Comparison of ENCODE assay signal across 17 mouse cellular contexts in the genomic region with DNA sequence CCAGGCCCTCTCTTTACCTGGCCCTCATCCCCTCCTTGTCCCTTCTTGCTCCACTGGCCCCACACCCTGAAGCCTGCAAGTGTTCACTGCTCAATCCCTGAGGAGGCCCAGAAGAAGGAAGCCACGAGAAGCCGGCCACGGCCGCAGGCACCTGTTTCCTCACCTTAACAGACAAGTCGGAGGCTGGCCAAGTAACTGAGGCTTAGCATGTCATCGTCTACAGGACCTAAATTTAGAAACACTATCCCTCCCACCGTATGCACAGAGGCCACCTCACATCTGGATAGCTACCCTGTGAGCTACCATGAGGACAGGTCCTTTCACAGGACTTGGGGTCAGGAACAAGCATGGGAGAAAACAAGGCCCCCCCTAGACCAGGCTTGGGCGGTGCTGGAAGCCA. TPM values are rescaled to one million over a fixed set of nuclear protein-coding genes. Genes with fewer than 3 reads are reported as not detected.
A peak's percentile ranks its signal among the peaks of the same experiment; 100 is the strongest.
DNase-seq lines count a peak whose midpoint lies in the region; ATAC-seq and TF ChIP-seq lines count a peak whose summit lies in the region.
"Had no signal": no experiment of that assay in that cellular context is flagged by ENCODE, and none has a peak within 500 bp of the region (broad histone marks: within the 10 kb centered on the region; RNA-seq: fewer than 3 reads in every experiment).

No protein-coding gene starts in this region.

- H3K9me3 ChIP-seq in intestine, embryonic 14.5 days (ENCODE audit: control insufficient read depth, low read length) = no peaks in the 10 kb centered on the region
- H3K9me3 ChIP-seq in intestine, postnatal 0 days (ENCODE audit: control insufficient read depth) = no peaks in the 10 kb centered on the region
- no peaks in the 10 kb centered on the region for H3K9me3 ChIP-seq in megakaryocyte, embryonic 14.5 days
- no peaks in the 10 kb centered on the region for H3K9me3 ChIP-seq in neural tube, embryonic 15.5 days (replicated peaks)
- H3K9me3 ChIP-seq: midbrain, embryonic 13.5 days had no signal

- H3K9ac ChIP-seq in intestine, embryonic 14.5 days (ENCODE audit: low read length) = no peak overlapping the region
- no peak overlapping the region for H3K9ac ChIP-seq in intestine, postnatal 0 days (ENCODE audit: low read depth, low read length)
- H3K9ac ChIP-seq in neural tube, embryonic 15.5 days (replicated peaks) = no peak overlapping the region
- H3K9ac ChIP-seq: liver, embryonic 14.5 days; midbrain, embryonic 13.5 days had no signal

- H3K4me3 ChIP-seq in intestine, embryonic 14.5 days (ENCODE audit: low read depth, low read length) = no peak overlapping the region
- no peak overlapping the region for H3K4me3 ChIP-seq in intestine, postnatal 0 days (ENCODE audit: low read depth, low read length)
- peak overlapping the region; percentile 64 for H3K4me3 ChIP-seq in megakaryocyte, embryonic 14.5 days (replicated peaks)
- H3K4me3 ChIP-seq in neural tube, embryonic 15.5 days (replicated peaks) = no peak overlapping the region
- H3K4me3 ChIP-seq: heart, adult 2 months; midbrain, embryonic 13.5 days; myocyte had no signal

- 81% methylated on average over 8 of the region's 8 CpGs for WGBS in intestine, embryonic 14.5 days
- 79% methylated on average over 8 of the region's 8 CpGs for WGBS in intestine, postnatal 0 days
- 87% methylated on average over 8 of the region's 8 CpGs for WGBS in neural tube, embryonic 15.5 days

- H3K4me2 ChIP-seq in intestine, embryonic 14.5 days (ENCODE audit: low read length) = no peak overlapping the region
- no peak overlapping the region for H3K4me2 ChIP-seq in intestine, postnatal 0 days (replicated peaks; ENCODE audit: low read depth)
- H3K4me2 ChIP-seq in neural tube, embryonic 15.5 days = no peak overlapping the region
- H3K4me2 ChIP-seq: midbrain, embryonic 13.5 days had no signal

- TF ChIP-seq CTCF in intestine, postnatal 0 days (IDR thresholded peaks at IDR 0.05; ENCODE audit: low read depth) = no peak

- H3K36me3 ChIP-seq in intestine, embryonic 14.5 days (ENCODE audit: control insufficient read depth, insufficient read depth, low read length) = no peaks in the 10 kb centered on the region
- no peaks in the 10 kb centered on the region for H3K36me3 ChIP-seq in intestine, postnatal 0 days (ENCODE audit: control insufficient read depth, insufficient read depth)
- H3K36me3 ChIP-seq in megakaryocyte, embryonic 14.5 days (replicated peaks; ENCODE audit: low read length) = no peaks in the 10 kb centered on the region
- no peaks in the 10 kb centered on the region for H3K36me3 ChIP-seq in neural tube, embryonic 15.5 days
- H3K36me3 ChIP-seq: midbrain, embryonic 13.5 days had no signal

- no peak overlapping the region for H3K27ac ChIP-seq in intestine, embryonic 14.5 days (ENCODE audit: low read depth)
- H3K27ac ChIP-seq in intestine, postnatal 0 days (ENCODE audit: low read depth, low read length) = no peak overlapping the region
- H3K27ac ChIP-seq in neural tube, embryonic 15.5 days (replicated peaks) = no peak overlapping the region
- H3K27ac ChIP-seq: heart, adult 2 months; liver, embryonic 14.5 days; midbrain, embryonic 13.5 days had no signal

- DNase-seq in intestine, embryonic 14.5 days (ENCODE audit: low spot score) = peak; percentile 46
- no peak for DNase-seq in left cerebral cortex, postnatal 10 days (ENCODE audit: extremely low spot score in 1 of 2, low spot score in 2 of 2)
- DNase-seq: adrenal gland, postnatal 10 days; cerebellum, adult 9-11 months; heart, postnatal 36 days; kidney, postnatal 25 days; right cerebral cortex, adult 18-20 months had no signal

- no peaks in the 10 kb centered on the region for H3K4me1 ChIP-seq in intestine, embryonic 14.5 days (replicated peaks; ENCODE audit: control insufficient read depth, insufficient read depth, low read length)
- H3K4me1 ChIP-seq in intestine, postnatal 0 days (replicated peaks; ENCODE audit: control insufficient read depth, insufficient read depth, low read length) = peaks cover 1% of the 10 kb centered on the region
- H3K4me1 ChIP-seq in megakaryocyte, embryonic 14.5 days = peaks cover 89% of the 10 kb centered on the region
- H3K4me1 ChIP-seq in neural tube, embryonic 15.5 days = no peaks in the 10 kb centered on the region
- H3K4me1 ChIP-seq: midbrain, embryonic 13.5 days had no signal

- no peaks in the 10 kb centered on the region for H3K27me3 ChIP-seq in intestine, embryonic 14.5 days (replicated peaks; ENCODE audit: control insufficient read depth, insufficient read depth, low read length)
- H3K27me3 ChIP-seq in intestine, postnatal 0 days (replicated peaks; ENCODE audit: control insufficient read depth, insufficient read depth, low read length) = no peaks in the 10 kb centered on the region
- no peaks in the 10 kb centered on the region for H3K27me3 ChIP-seq in megakaryocyte, embryonic 14.5 days (replicated peaks)
- H3K27me3 ChIP-seq in neural tube, embryonic 15.5 days (replicated peaks) = no peaks in the 10 kb centered on the region; the same call in 1 of the 2 replicates
- H3K27me3 ChIP-seq: midbrain, embryonic 13.5 days had no signal

- ATAC-seq in intestine, embryonic 14.5 days (replicated peaks; ENCODE audit: low FRiP score, low TSS enrichment, low read depth) = no peak
- ATAC-seq in intestine, postnatal 0 days = no peak
- ATAC-seq in CD4-positive, CD25-positive, alpha-beta regulatory T cell, adult 4 months = peak; percentile 15
- ATAC-seq in hematopoietic stem cell, adult 5-6 weeks (replicated peaks in 1 of 2; ENCODE audit: insufficient read depth in 1 of 2, low FRiP score in 2 of 2, low TSS enrichment in 1 of 2, low read depth in 1 of 2, poor library complexity in 2 of 2, severe bottlenecking in 2 of 2) = peak; percentile 48 to 50
- no peak for ATAC-seq in neural tube, embryonic 15.5 days (ENCODE audit: low FRiP score)
- ATAC-seq: forebrain, embryonic 14.5 days; midbrain, embryonic 13.5 days had no signal

- intact Hi-C loops in left cerebral cortex, postnatal 10 days (cut with DNase I) = no loop called here

RNA-seq across cellular contexts. Expression of gene 2610301B20Rik, which starts 44.1 kb away (rescaled TPM):
- 26.9 and 29.0 TPM in 2 replicates for polyA plus RNA-seq in intestine, embryonic 14.5 days (2014; fragmentation: Nextera tagmentation; extraction: Ambion mirVana)
- 10.5 and 11.5 TPM in 2 replicates for polyA plus RNA-seq in intestine, postnatal 0 days (2015; fragmentation: Nextera tagmentation; extraction: Ambion mirVana)
- polyA plus RNA-seq in CD4-positive, CD25-positive, alpha-beta regulatory T cell, adult 4 months (2017; shearing (Covaris generic)) = 1 to 10 TPM; 6.6 to 8.0 TPM
- 14.9 and 15.4 TPM in 2 replicates for total RNA-seq in hematopoietic stem cell, adult 5-6 weeks (2017)
- 7.3 and 13.1 TPM in 2 replicates for polyA plus RNA-seq in megakaryocyte, embryonic 14.5 days (2012; ENCODE audit: insufficient read depth, low replicate concordance)
- 36.3 and 38.9 TPM in 2 replicates for polyA plus RNA-seq in neural tube, embryonic 15.5 days (2015; fragmentation: Nextera tagmentation; extraction: Ambion mirVana)
- total RNA-seq in left cerebral cortex, postnatal 10 days (2021) = 10 to 100 TPM; 21.2 to 22.8 TPM

Comparison
In these comparisons a context has a peak if more than half of its experiments do, and no peak if none do; other contexts are left out.
1. ATAC-seq: peak in CD4-positive, CD25-positive, alpha-beta regulatory T cell, adult 4 months (single experiment) and hematopoietic stem cell, adult 5-6 weeks (2 of 2); none in intestine, embryonic 14.5 days (single experiment), intestine, postnatal 0 days (single experiment) and neural tube, embryonic 15.5 days (single experiment).